Mouse (Mus musculus): ENCODE measurements at regions not wholly inside any gene's neighbourhood (a gene's known extent, or its start where the extent isn't known, plus 50 kb on each side); places are given as distances from the start of the nearest gene placed in this dataset.

GRCm38 (mm10) chr5:12209631-12210030, 173.6 kb upstream of the Sema3d start:
- no peak overlapping the region for H3K4me2 ChIP-seq (ENCODE audit: low read length)
- H3K27ac ChIP-seq = no peak overlapping the region
- no peaks in the 10 kb centered on the region; the same call in 1 of the 2 replicates for H3K9me3 ChIP-seq (replicated peaks; ENCODE audit: low read length)
- DNase-seq (ENCODE audit: low spot score) (no peak), ATAC-seq (replicated peaks; ENCODE audit: low FRiP score, low read depth) (no peak)
- WGBS = 76% methylated on average over 1 of the region's 1 CpGs
- H3K36me3 ChIP-seq (ENCODE audit: insufficient read depth, low read length) = no peaks in the 10 kb centered on the region
- no peak overlapping the region for H3K4me3 ChIP-seq (replicated peaks; ENCODE audit: low read depth, low read length)
- TF ChIP-seq CTCF (IDR thresholded peaks at IDR 0.05; ENCODE audit: low read depth) = no peak
- no peaks in the 10 kb centered on the region for H3K4me1 ChIP-seq (replicated peaks; ENCODE audit: insufficient read depth, low read length)
- no peaks in the 10 kb centered on the region for H3K27me3 ChIP-seq (ENCODE audit: insufficient read depth, low read length)
- no peak overlapping the region for H3K9ac ChIP-seq (ENCODE audit: low read depth, low read length)

DNA sequence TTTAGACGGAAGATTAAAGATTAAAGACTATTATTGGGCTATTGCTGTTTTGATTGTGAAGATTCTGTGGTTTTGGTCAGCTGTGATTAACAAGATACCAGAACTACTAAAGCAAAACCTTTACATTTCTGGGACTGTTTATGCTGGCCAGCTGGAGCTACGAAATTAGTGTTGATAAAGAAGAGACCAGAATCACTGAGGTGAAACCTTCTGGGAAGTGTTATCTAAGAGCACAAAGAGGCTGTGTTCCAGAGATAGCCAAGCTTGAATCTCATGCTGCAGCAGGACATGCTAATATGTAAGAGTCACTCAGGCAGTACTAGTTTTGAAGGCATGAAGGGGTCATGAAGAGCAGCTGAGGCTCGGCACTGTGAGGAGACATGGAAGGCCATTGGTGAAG, 169.7 kb upstream of the Sema3d start:
- WGBS = 84% methylated on average over 3 of the region's 3 CpGs
- no peak overlapping the region for H3K4me2 ChIP-seq (ENCODE audit: low read length)
- no peaks in the 10 kb centered on the region; the same call in 1 of the 2 replicates for H3K9me3 ChIP-seq (replicated peaks; ENCODE audit: low read length)
- TF ChIP-seq CTCF (IDR thresholded peaks at IDR 0.05; ENCODE audit: low read depth) = no peak
- no peak for DNase-seq (ENCODE audit: low spot score)
- no peaks in the 10 kb centered on the region for H3K36me3 ChIP-seq (ENCODE audit: insufficient read depth, low read length)
- H3K27me3 ChIP-seq (ENCODE audit: insufficient read depth, low read length) = no peaks in the 10 kb centered on the region
- no peak overlapping the region for H3K27ac ChIP-seq
- H3K4me1 ChIP-seq (replicated peaks; ENCODE audit: insufficient read depth, low read length) = no peaks in the 10 kb centered on the region
- no peak for ATAC-seq (replicated peaks; ENCODE audit: low FRiP score, low read depth)
- H3K9ac ChIP-seq (ENCODE audit: low read depth, low read length) = no peak overlapping the region
- H3K4me3 ChIP-seq (replicated peaks; ENCODE audit: low read depth, low read length) = no peak overlapping the region

DNA sequence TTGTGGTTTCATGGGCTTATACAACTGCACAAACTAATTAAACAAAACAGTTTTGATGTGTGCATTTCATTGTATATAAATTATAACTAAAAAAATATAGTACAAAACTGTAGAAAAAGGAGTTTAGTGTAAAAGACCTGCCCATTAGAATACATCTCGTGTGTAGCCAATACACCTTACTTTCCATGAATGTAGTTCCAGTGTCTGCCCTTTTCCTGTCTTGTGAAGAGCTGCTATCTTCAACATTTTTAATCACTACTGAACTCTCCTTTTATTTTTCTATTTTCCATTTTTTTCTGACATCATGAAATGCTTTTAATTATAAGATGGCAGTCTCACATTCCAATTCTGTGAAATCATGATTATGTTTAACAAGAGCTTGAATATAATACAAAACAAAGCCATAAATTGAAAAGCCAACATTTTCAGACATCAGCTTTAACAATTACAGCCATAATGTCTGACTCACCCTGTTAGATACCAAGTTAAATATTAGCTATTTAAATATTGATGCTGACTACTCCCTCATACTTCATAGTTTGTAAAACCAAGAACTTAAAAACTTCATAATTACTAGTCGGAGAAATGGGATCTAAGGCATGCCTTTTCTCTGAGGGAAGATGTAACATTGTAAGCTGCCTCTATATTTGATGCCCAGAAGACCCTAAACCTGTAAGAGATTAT, 163.6 kb upstream of the Sema3d start:
- ATAC-seq (replicated peaks; ENCODE audit: low FRiP score, low read depth) = no peak
- H3K4me3 ChIP-seq (replicated peaks; ENCODE audit: low read depth, low read length) = no peak overlapping the region
- H3K36me3 ChIP-seq (ENCODE audit: insufficient read depth, low read length) = no peaks in the 10 kb centered on the region
- no peak overlapping the region for H3K27ac ChIP-seq
- H3K9ac ChIP-seq (ENCODE audit: low read depth, low read length) = no peak overlapping the region
- H3K4me2 ChIP-seq (ENCODE audit: low read length) = no peak overlapping the region
- WGBS = 78% methylated on average over 2 of the region's 2 CpGs
- no peaks in the 10 kb centered on the region for H3K4me1 ChIP-seq (replicated peaks; ENCODE audit: insufficient read depth, low read length)
- H3K9me3 ChIP-seq (replicated peaks; ENCODE audit: low read length) = no peaks in the 10 kb centered on the region
- no peak for TF ChIP-seq CTCF (IDR thresholded peaks at IDR 0.05; ENCODE audit: low read depth)
- no peaks in the 10 kb centered on the region for H3K27me3 ChIP-seq (ENCODE audit: insufficient read depth, low read length)
- no peak for DNase-seq (ENCODE audit: low spot score)

- H3K27ac ChIP-seq = no peak overlapping the region
- DNase-seq (ENCODE audit: low spot score) (no peak), ATAC-seq (replicated peaks; ENCODE audit: low FRiP score, low read depth) (no peak)
- no peaks in the 10 kb centered on the region for H3K27me3 ChIP-seq (ENCODE audit: insufficient read depth, low read length)
- H3K4me3 ChIP-seq (replicated peaks; ENCODE audit: low read depth, low read length) = no peak overlapping the region
- H3K9ac ChIP-seq (ENCODE audit: low read depth, low read length) = no peak overlapping the region
- no peaks in the 10 kb centered on the region for H3K9me3 ChIP-seq (replicated peaks; ENCODE audit: low read length)
- no peak for TF ChIP-seq CTCF (IDR thresholded peaks at IDR 0.05; ENCODE audit: low read depth)
- H3K4me2 ChIP-seq (ENCODE audit: low read length) = no peak overlapping the region
- WGBS = 92% methylated on average over 1 of the region's 1 CpGs
- no peaks in the 10 kb centered on the region for H3K36me3 ChIP-seq (ENCODE audit: insufficient read depth, low read length)
- no peaks in the 10 kb centered on the region for H3K4me1 ChIP-seq (replicated peaks; ENCODE audit: insufficient read depth, low read length)
Measured at GRCm38 (mm10) chr5:12222622-12223021, 160.6 kb upstream of the Sema3d start.

GRCm38 (mm10) chr5:12233377-12234096, 149.6 kb upstream of the Sema3d start:
- no peak for TF ChIP-seq CTCF (IDR thresholded peaks at IDR 0.05; ENCODE audit: low read depth)
- 72% methylated on average over 5 of the region's 5 CpGs for WGBS
- H3K27ac ChIP-seq = no peak overlapping the region
- H3K4me3 ChIP-seq (replicated peaks; ENCODE audit: low read depth, low read length) = no peak overlapping the region
- no peaks in the 10 kb centered on the region for H3K27me3 ChIP-seq (ENCODE audit: insufficient read depth, low read length)
- ATAC-seq (replicated peaks; ENCODE audit: low FRiP score, low read depth) (no peak), DNase-seq (ENCODE audit: low spot score) (peak; percentile 9)
- H3K9me3 ChIP-seq (replicated peaks; ENCODE audit: low read length) = no peaks in the 10 kb centered on the region
- H3K4me1 ChIP-seq (replicated peaks; ENCODE audit: insufficient read depth, low read length) = no peaks in the 10 kb centered on the region
- no peaks in the 10 kb centered on the region for H3K36me3 ChIP-seq (ENCODE audit: insufficient read depth, low read length)
- H3K4me2 ChIP-seq (ENCODE audit: low read length) = no peak overlapping the region
- H3K9ac ChIP-seq (ENCODE audit: low read depth, low read length) = no peak overlapping the region

GRCm38 (mm10) chr5:12243179-12243805, 139.9 kb upstream of the Sema3d start:
- Histone ChIP-seq H3K4me3 (replicated peaks; ENCODE audit: low read depth, low read length) (no peak overlapping the region), H3K27me3 (ENCODE audit: insufficient read depth, low read length) (no peaks in the 10 kb centered on the region), H3K9me3 (replicated peaks; ENCODE audit: low read length) (no peaks in the 10 kb centered on the region), H3K4me1 (replicated peaks; ENCODE audit: insufficient read depth, low read length) (no peaks in the 10 kb centered on the region; the same call in 1 of the 2 replicates), H3K9ac (ENCODE audit: low read depth, low read length) (no peak overlapping the region), H3K36me3 (ENCODE audit: insufficient read depth, low read length) (no peaks in the 10 kb centered on the region), H3K27ac (no peak overlapping the region), H3K4me2 (ENCODE audit: low read length) (0 out of 2 replicates have a peak overlapping the region, but pooled peaks have one; percentile 8)
- peak; percentile 49; the same call in 1 of the 2 replicates for ATAC-seq (replicated peaks; ENCODE audit: low FRiP score, low read depth)
- peak; percentile 87 for DNase-seq (ENCODE audit: low spot score)
- WGBS = 18% methylated on average over 9 of the region's 9 CpGs
- TF ChIP-seq CTCF (IDR thresholded peaks at IDR 0.05; ENCODE audit: low read depth) = no peak

All from kidney, postnatal 0 days (tissue).